Mouse (Mus musculus) MEL (cell line): ENCODE data around the gene Klk1b3. TPM values are rescaled to one million over a fixed set of nuclear protein-coding genes. Genes with fewer than 3 reads are reported as not detected.
A peak's percentile ranks its signal among the peaks of the same experiment; 100 is the strongest.

Experiments used
- DNase-seq: peaks from one replicate; pipeline ENCODE4 v3.0.0; 2011; ENCODE audit warnings: low read depth, low spot score
- H3K27ac ChIP-seq: 2 replicates; pipeline ENCODE4 v1.5.1; 2012; ENCODE audit warnings: low read depth, mild to moderate bottlenecking, control low read depth, low read length, moderate library complexity; ENCODE audit not compliant: control insufficient read depth
- H3K27me3 ChIP-seq, 2 experiments: fragments of 150-350 bp in 1 of 2; sonication (generic) in 1 of 2; 2 replicates each; pipeline ENCODE4 v1.6.1; 2012; ENCODE audit warnings: low read length in 2 of 2, mild to moderate bottlenecking in 2 of 2, improper control_type of control experiment in 1 of 2, moderate library complexity in 1 of 2; ENCODE audit not compliant: insufficient read depth in 2 of 2, control insufficient read depth in 1 of 2
- H3K36me3 ChIP-seq, 2 experiments: 2 replicates each; pipeline ENCODE4 v1.6.1; 2012 to 2014; ENCODE audit warnings: low read length in 2 of 2, improper control_type of control experiment in 1 of 2, inconsistent platforms in 1 of 2, mild to moderate bottlenecking in 1 of 2; ENCODE audit not compliant: insufficient read depth in 2 of 2, control insufficient read depth in 1 of 2
- H3K4me1 ChIP-seq, 2 experiments: fragments of 150-350 bp in 1 of 2; sonication (generic) in 1 of 2; 2 replicates each; pipeline ENCODE4 v1.6.1; 2012; ENCODE audit warnings: low read length in 2 of 2, improper control_type of control experiment in 1 of 2, mild to moderate bottlenecking in 1 of 2; ENCODE audit not compliant: insufficient read depth in 2 of 2, control insufficient read depth in 1 of 2
- H3K4me3 ChIP-seq, 2 experiments: fragments of 150-350 bp in 1 of 2; sonication (generic) in 1 of 2; 2 replicates each; pipeline ENCODE4 v1.5.1; 2012; ENCODE audit warnings: low read depth in 2 of 2, low read length in 2 of 2, mild to moderate bottlenecking in 2 of 2, moderate library complexity in 2 of 2, control low read depth in 1 of 2, improper control_type of control experiment in 1 of 2; ENCODE audit not compliant: control insufficient read depth in 1 of 2, insufficient read depth in 1 of 2
- H3K79me2 ChIP-seq: 2 replicates; pipeline ENCODE4 v1.6.1; 2012; ENCODE audit warnings: mild to moderate bottlenecking, low read length, moderate library complexity; ENCODE audit not compliant: control insufficient read depth, poor library complexity, insufficient read depth
- H3K9ac ChIP-seq: 2 replicates; pipeline ENCODE4 v1.6.1; 2012; ENCODE audit warnings: low read depth, mild to moderate bottlenecking, control low read depth, low read length, moderate library complexity; ENCODE audit not compliant: control insufficient read depth, poor library complexity, severe bottlenecking
- H3K9me3 ChIP-seq: fragments of 150-350 bp; sonication (generic); replicated peaks from 2 replicates; pipeline ENCODE4 v1.6.1; 2012; ENCODE audit warnings: mild to moderate bottlenecking, low read length, improper control_type of control experiment, moderate library complexity; ENCODE audit not compliant: insufficient read depth
- BHLHE40 ChIP-seq: IDR thresholded peaks from 2 replicates; pipeline ENCODE4 v1.6.1; 2012; ENCODE audit warnings: low read depth, mild to moderate bottlenecking, inconsistent platforms, low read length, improper control_type of control experiment, borderline replicate concordance
- CHD1 ChIP-seq: IDR thresholded peaks from 2 replicates; pipeline ENCODE4 v1.6.1; 2012; ENCODE audit warnings: low read depth, mild to moderate bottlenecking, inconsistent platforms, low read length, improper control_type of control experiment
- CHD2 ChIP-seq: IDR thresholded peaks from 2 replicates; pipeline ENCODE4 v1.6.1; 2011; ENCODE audit warnings: low read length, improper control_type of control experiment
- E2F4 ChIP-seq: IDR thresholded peaks from 2 replicates; pipeline ENCODE4 v1.6.1; 2011; ENCODE audit warnings: low read depth, low read length, improper control_type of control experiment, borderline replicate concordance
- ETS1 ChIP-seq: IDR thresholded peaks from 2 replicates; pipeline ENCODE4 v1.6.1; 2012; ENCODE audit warnings: low read depth, mild to moderate bottlenecking, inconsistent platforms, low read length, improper control_type of control experiment, moderate library complexity
- HCFC1 ChIP-seq: IDR thresholded peaks from 2 replicates; pipeline ENCODE4 v1.6.1; 2012; ENCODE audit warnings: low read depth, mild to moderate bottlenecking, inconsistent platforms, low read length, improper control_type of control experiment, moderate library complexity
- JUND ChIP-seq: IDR thresholded peaks from 2 replicates; pipeline ENCODE4 v1.6.1; 2011; ENCODE audit warnings: low read depth, mild to moderate bottlenecking, improper control_type of control experiment, low read length
- MAFK ChIP-seq: IDR thresholded peaks from 2 replicates; pipeline ENCODE4 v1.6.1; 2011; ENCODE audit warnings: low read depth, mild to moderate bottlenecking, low read length, improper control_type of control experiment, borderline replicate concordance
- MAX ChIP-seq: IDR thresholded peaks from 2 replicates; pipeline ENCODE4 v1.6.1; 2011; ENCODE audit warnings: low read length, improper control_type of control experiment
- MAZ ChIP-seq: IDR thresholded peaks from 2 replicates; pipeline ENCODE4 v1.6.1; 2012; ENCODE audit warnings: low read depth, mild to moderate bottlenecking, inconsistent platforms, low read length, improper control_type of control experiment
- MEF2A ChIP-seq: IDR thresholded peaks from 2 replicates; pipeline ENCODE4 v1.6.1; 2014; ENCODE audit warnings: low read depth, mild to moderate bottlenecking, inconsistent platforms, low read length, improper control_type of control experiment; ENCODE audit not compliant: poor library complexity, insufficient replicate concordance, severe bottlenecking; ENCODE audit errors: extremely low read depth
- MXI1 ChIP-seq: IDR thresholded peaks from 2 replicates; pipeline ENCODE4 v1.6.1; 2011; ENCODE audit warnings: mild to moderate bottlenecking, low read depth, low read length, improper control_type of control experiment
- MYB ChIP-seq: IDR thresholded peaks from 2 replicates; pipeline ENCODE4 v1.6.1; 2011; ENCODE audit warnings: mild to moderate bottlenecking, low read depth, low read length, improper control_type of control experiment
- MYC ChIP-seq: IDR thresholded peaks from 2 replicates; pipeline ENCODE4 v1.6.1; 2011; ENCODE audit warnings: low read depth, mild to moderate bottlenecking, low read length, improper control_type of control experiment, moderate library complexity
- NELFE ChIP-seq: IDR thresholded peaks from 2 replicates; pipeline ENCODE4 v1.6.1; 2011; ENCODE audit warnings: low read depth, low read length, improper control_type of control experiment
- POLR2A ChIP-seq, 2 experiments: IDR thresholded peaks; 2 replicates each; pipeline ENCODE4 v1.6.1; 2011 to 2012; ENCODE audit warnings: low read length in 2 of 2, mild to moderate bottlenecking in 2 of 2, control low read depth in 1 of 2, improper control_type of control experiment in 1 of 2, low read depth in 1 of 2, moderate library complexity in 1 of 2; ENCODE audit not compliant: control insufficient read depth in 1 of 2, insufficient read depth in 1 of 2, poor library complexity in 1 of 2
- POLR2AphosphoS5 ChIP-seq: IDR thresholded peaks from 2 replicates; pipeline ENCODE4 v1.6.1; 2012; ENCODE audit warnings: low read depth, borderline replicate concordance, mild to moderate bottlenecking, inconsistent platforms, low read length, moderate library complexity, mixed read lengths
- RCOR1 ChIP-seq: IDR thresholded peaks from 2 replicates; pipeline ENCODE4 v1.6.1; 2012; ENCODE audit warnings: low read depth, mild to moderate bottlenecking, inconsistent platforms, low read length, improper control_type of control experiment
- TAL1 ChIP-seq: IDR thresholded peaks from 2 replicates; pipeline ENCODE4 v1.6.1; 2012; ENCODE audit warnings: mild to moderate bottlenecking, inconsistent platforms, low read length, moderate library complexity, mixed read lengths
- UBTF ChIP-seq: IDR thresholded peaks from 2 replicates; pipeline ENCODE4 v1.6.1; 2012; ENCODE audit warnings: low read depth, mild to moderate bottlenecking, inconsistent platforms, low read length, improper control_type of control experiment, moderate library complexity, borderline replicate concordance; ENCODE audit not compliant: insufficient read depth
- USF1 ChIP-seq: IDR thresholded peaks from 2 replicates; pipeline ENCODE4 v1.6.1; 2014; ENCODE audit warnings: low read depth, mild to moderate bottlenecking, inconsistent platforms, low read length, improper control_type of control experiment, moderate library complexity
- ZC3H11A ChIP-seq: IDR thresholded peaks from 2 replicates; pipeline ENCODE4 v1.6.1; 2012; ENCODE audit warnings: low read depth, mild to moderate bottlenecking, inconsistent platforms, low read length, improper control_type of control experiment
- ZKSCAN1 ChIP-seq: IDR thresholded peaks from 2 replicates; pipeline ENCODE4 v1.6.1; 2012; ENCODE audit warnings: low read depth, mild to moderate bottlenecking, inconsistent platforms, low read length, improper control_type of control experiment, moderate library complexity
- ZNF384 ChIP-seq: IDR thresholded peaks from 2 replicates; pipeline ENCODE4 v1.6.1; 2012; ENCODE audit warnings: low read depth, mild to moderate bottlenecking, inconsistent platforms, low read length, improper control_type of control experiment
- polyA plus RNA-seq, 2 experiments: library from polyadenylated mRNA; stranded (reverse) in 1 of 2; unstranded in 1 of 2; fragments of >175 nt in 1 of 2; fragments of >200 nt in 1 of 2; gene quantifications; 2 replicates each; pipeline versions ENCODE4 v1.2.1 to v1.2.4; 2012; ENCODE audit warnings: low replicate concordance in 2 of 2, low read depth in 1 of 2; ENCODE audit not compliant: insufficient read length in 2 of 2, insufficient read depth in 1 of 2, missing spikeins in 1 of 2
- total RNA-seq: library from RNA; depleted of rRNA; stranded (reverse); fragments of 300-350 nt; gene quantifications from 2 replicates; pipeline ENCODE4 v1.2.3, GENCODE M21; 2012

Gene Klk1b3
- total and polyA plus RNA-seq, 3 experiments, result not detected

DNA sequence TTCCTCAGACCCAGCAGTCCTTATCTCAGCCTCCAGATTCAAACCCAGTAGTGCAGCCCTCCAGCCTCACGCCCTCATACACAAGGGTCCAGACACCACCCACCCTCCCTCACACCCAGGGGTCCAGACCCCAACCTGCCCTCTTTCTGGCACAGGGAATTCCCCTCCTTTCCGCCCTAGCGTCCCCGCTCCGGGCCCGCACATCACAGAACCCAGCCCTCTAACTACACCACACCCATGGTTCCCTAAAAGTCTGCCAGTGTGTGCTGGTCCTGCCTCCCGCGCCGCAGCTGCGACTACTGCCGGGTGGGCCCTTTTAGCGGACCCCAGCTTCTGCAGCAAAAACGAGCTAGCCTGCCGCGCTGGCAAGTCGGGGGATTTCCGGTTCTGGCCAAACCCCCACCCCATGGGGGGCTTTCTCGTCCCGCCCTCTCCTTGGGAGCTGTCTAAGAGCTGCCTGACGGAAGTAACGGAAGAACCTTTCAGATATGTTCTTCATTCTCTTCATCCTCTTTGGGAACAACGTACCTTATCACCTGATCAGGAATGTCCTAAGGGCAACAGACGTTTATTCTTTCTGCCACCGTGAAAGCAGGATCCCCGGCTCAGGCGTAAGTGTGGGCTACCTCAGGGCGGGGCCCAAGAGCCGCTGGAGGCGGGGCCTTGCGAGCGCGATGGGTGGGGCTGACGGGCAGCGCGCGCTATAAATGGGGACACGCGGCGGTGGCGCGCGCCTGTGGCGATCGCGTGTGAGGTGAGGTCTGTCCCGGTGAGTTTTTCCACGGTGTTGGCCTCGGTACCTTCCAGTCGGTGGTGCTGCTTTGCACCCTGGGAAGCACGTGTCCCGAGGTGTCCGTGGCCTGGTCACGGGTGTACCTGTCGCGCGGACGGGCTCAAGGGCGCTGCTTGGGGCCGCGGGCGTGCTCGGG lies 48.3 kb downstream of the Klk1b3 start, which contains the start of the genes 1700028J19Rik and 2410002F23Rik (continued):
- TF ChIP-seq TAL1 (peak; percentile 43; the same call in 1 of the 2 replicates), UBTF (no peak), JUND (no peak), MAZ (peak; percentile 81; the same call in 1 of the 2 replicates), MYB (no peak), ZC3H11A (no peak), BHLHE40 (no peak), RCOR1 (no peak), CHD2 (no peak), MXI1 (peak; percentile 89), ZKSCAN1 (no peak), MYC (peak; percentile 95), POLR2A (IDR thresholded peaks at IDR 0.05; ENCODE audit: control insufficient read depth in 1 of 2, insufficient read depth in 1 of 2, low read depth in 1 of 2, low read length in 2 of 2, poor library complexity in 1 of 2) (peak; percentile 99), USF1 (no peak), ZNF384 (no peak), ETS1 (no peak), MEF2A (no peak), MAFK (no peak), CHD1 (no peak)

DNA sequence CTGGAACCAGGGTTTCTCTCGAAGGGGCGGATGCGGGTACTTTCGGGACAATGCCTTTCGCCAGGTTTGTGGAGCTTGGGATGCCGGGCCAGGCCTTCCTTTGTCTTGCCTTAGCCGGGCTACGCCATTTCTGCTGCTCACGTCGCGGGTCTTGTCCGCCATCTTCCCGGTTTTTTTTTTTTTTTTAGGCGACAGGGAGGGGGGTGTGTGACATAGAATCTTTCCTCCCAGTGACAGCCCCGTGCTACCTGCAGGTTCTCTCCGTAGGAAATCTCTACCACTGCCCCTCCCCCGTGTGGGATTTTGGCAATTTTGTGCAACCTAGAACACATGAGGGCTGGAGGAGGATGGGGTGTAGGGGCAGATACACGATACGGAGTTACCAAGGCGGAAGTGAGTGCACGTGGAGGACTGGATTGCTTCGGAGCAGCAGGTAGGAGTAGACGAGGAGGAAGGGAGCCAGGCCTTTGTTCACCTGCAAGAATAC lies 49.0 kb downstream of the Klk1b3 start:
- Histone ChIP-seq H3K9me3 (no peaks in the 10 kb centered on the region), H3K36me3 (peaks cover 12 to 15% of the 10 kb centered on the region in 2 experiments), H3K4me3 (peak overlapping the region; percentile 67 to 74), H3K4me1 (peaks cover 0 to 15% of the 10 kb centered on the region in 2 experiments; a peak in 2 of 4 replicates), H3K27me3 (no peaks in the 10 kb centered on the region), H3K79me2 (peaks cover 27% of the 10 kb centered on the region), H3K9ac (peak overlapping the region; percentile 79), H3K27ac (peak overlapping the region; percentile 64)
- TF ChIP-seq MEF2A, result no peak
- no peak; the same call in 1 of the 2 replicates for TF ChIP-seq POLR2AphosphoS5
- peak; percentile 32; the same call in 1 of the 2 replicates for TF ChIP-seq HCFC1
- no peak for TF ChIP-seq BHLHE40
- no peak for TF ChIP-seq USF1
- TF ChIP-seq ZNF384, result peak; percentile 92
- TF ChIP-seq E2F4, result no peak
- TF ChIP-seq MYC, result peak; percentile 96
- peak; percentile 96 for TF ChIP-seq MXI1
- 0 out of 2 replicates have a peak, but pooled peaks have one; percentile 23 for TF ChIP-seq CHD1
- TF ChIP-seq ETS1, result no peak
- peak; percentile 93 for TF ChIP-seq MAX
- no peak for TF ChIP-seq UBTF
- no peak for TF ChIP-seq NELFE
- TF ChIP-seq ZC3H11A, result no peak
- DNase-seq, result peak; percentile 76
